Mouse (Mus musculus) stomach, adult 2 months (tissue): ENCODE measurements around the gene Cel. TPM values are rescaled to one million over a fixed set of nuclear protein-coding genes. Genes with fewer than 3 reads are reported as not detected.

Experiments used
- polyA plus RNA-seq: library from polyadenylated mRNA; depleted of rRNA; stranded (reverse); fragments of >200 nt; gene quantifications from 2 replicates; pipeline ENCODE4 v1.2.3, GENCODE M21; 2012; rRNA removed

Cel gene
- polyA plus RNA-seq, result 6.1 and 8.1 TPM in 2 replicates

DNA sequence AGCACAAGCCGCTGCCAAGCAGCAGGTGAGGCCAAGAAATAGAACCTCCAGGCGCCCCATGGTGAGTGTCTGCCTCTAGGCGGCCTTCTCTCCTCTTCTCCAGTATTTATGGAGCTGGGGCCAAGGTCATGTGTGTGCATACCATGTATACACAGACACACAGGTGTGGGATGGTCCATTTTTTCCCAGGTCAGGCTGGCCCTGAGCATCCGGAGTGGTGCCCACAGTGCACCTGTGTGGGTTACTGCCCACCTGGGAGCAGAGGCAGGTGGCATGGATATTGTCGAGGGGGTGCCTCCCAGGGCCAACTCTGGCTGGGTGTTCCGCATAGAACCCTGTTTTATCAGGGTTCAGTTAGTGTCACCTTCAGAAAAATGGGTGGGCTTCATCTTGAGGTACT is at the start of gene Cel:
Cel (minus strand) TSS at position 101 of the 400 bp plus-strand sequence.

DNA sequence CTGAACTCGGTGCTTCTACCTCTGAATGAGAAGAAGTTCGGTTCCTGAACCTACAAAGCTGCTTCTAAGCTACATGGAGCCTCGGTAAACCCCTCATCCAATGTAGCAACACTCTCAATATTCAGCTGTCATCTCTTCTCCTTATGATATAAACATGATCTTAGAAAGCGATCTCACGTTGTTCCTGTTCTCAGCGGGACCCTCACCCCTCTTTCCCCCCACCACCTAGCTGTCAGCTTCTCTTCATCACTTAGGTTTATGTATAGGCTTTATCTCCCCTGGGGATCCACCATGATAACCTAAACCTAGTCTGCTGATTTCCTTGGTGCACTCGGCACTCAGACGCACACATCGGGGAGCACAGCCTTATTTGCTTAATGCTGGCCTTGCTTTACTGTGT is 20.4 kb upstream of the Cel start, which contains the start of gene Gtf3c5:
Gtf3c5 (minus strand) TSS at position 101 of the 400 bp plus-strand sequence.

DNA sequence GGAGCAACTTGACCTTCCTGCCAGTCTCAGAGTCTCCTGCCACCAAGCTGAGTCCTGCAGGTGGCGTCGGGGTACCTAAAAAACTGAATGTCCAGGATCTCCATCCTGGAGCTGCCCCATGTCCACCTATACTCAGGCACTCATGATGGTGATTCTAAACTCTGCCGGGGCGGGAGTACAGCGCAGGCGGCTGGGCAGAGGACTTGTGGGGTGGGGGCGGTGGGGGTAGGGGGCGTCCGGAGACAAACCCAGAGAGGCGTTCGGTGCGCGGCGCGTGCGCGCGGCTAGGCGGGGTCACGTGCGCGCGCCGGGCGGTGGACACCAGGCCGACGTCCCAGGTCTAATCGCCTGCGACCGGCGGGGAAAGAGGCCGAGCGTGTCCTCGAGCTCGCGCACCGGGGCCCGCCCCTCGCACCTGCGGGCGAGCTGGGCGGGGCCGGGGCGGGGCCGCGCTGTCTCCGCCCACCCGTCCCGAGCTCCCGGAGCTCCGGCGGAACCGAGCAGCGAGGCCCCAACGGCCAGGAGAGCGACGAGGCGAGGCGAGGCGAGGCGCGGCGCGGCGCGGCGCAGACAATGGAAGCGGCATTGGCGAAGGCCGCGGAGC is 50.3 kb downstream of the Cel start, which contains the start of gene Ralgds:
Ralgds (plus strand) TSS at position 328 of the 604 bp plus-strand sequence.

DNA sequence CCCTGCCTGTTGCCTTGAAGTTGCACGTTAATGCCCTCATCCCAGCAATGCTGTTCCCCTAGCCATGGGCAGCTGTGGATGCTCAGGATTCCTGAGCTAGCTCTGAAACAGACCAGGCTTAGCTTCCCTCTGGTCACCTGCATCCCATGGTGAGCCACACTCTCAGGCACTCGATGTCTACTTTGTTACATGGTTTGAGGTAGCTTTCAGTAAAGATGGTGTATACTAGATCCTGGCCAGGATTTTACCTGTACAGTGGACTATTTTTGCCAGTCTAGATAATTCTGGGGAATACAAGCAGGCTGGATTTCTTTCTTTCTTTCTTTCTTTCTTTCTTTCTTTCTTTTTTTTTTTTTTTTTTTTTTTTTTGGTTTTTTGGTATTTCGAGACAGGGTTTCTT is 57.4 kb downstream of the Cel start, which contains the start of gene Gm10134:
Gm10134 (plus strand) TSS at position 301 of the 400 bp plus-strand sequence.

Other genes with a start within 250 kb of the Cel start
- gene Ppp1r26, start 116.6 kb downstream of the Cel start, polyA plus RNA-seq, result 0.49 and 1.4 TPM in 2 replicates
- 0.22 and 0.25 TPM in 2 replicates for gene 1700007K13Rik, start 97.1 kb downstream of the Cel start, polyA plus RNA-seq
- gene Mrps2, start 95.3 kb downstream of the Cel start, polyA plus RNA-seq, result 17.2 and 17.7 TPM in 2 replicates
- gene Gbgt1, start 66.5 kb downstream of the Cel start, polyA plus RNA-seq, result 1.1 and 1.6 TPM in 2 replicates
- not detected in 2 replicates for gene Gm10134, start 57.3 kb downstream of the Cel start, polyA plus RNA-seq
- 48.5 and 55.5 TPM in 2 replicates for gene Ralgds, start 50.3 kb downstream of the Cel start, polyA plus RNA-seq
- gene Gtf3c5, start 20.3 kb upstream of the Cel start, polyA plus RNA-seq, result 7.6 and 8.2 TPM in 2 replicates
- 0.58 and 0.78 TPM in 2 replicates for gene Gfi1b, start 58.6 kb upstream of the Cel start, polyA plus RNA-seq
- gene Tsc1, start 77.8 kb upstream of the Cel start, polyA plus RNA-seq, result 2.8 and 4.8 TPM in 2 replicates
- 0.35 and 0.47 TPM in 2 replicates for gene Spaca9, start 136.3 kb upstream of the Cel start, polyA plus RNA-seq
- gene Ak8, start 136.8 kb upstream of the Cel start, polyA plus RNA-seq, result 0.08 and 0.12 TPM in 2 replicates